Mouse (Mus musculus) erythroblast, embryonic 14.5 days (primary cell): ENCODE results near the gene 2810408A11Rik. TPM values are rescaled to one million over a fixed set of nuclear protein-coding genes. Genes with fewer than 3 reads are reported as not detected.

ENCODE experiments used
- H3K27me3 ChIP-seq: 2 replicates; pipeline ENCODE4 v1.6.1; 2012; ENCODE audit warnings: inconsistent platforms; ENCODE audit not compliant: control insufficient read depth
- H3K36me3 ChIP-seq: 2 replicates; pipeline ENCODE4 v1.6.1; 2012; ENCODE audit warnings: mild to moderate bottlenecking, inconsistent platforms; ENCODE audit not compliant: control insufficient read depth
- H3K4me1 ChIP-seq: 2 replicates; pipeline ENCODE4 v1.6.1; 2012; ENCODE audit warnings: inconsistent platforms; ENCODE audit not compliant: control insufficient read depth
- H3K4me3 ChIP-seq: replicated peaks from 2 replicates; pipeline ENCODE3; 2012; ENCODE audit warnings: moderate library complexity, mild to moderate bottlenecking, inconsistent platforms
- H3K9me3 ChIP-seq: 2 replicates; pipeline ENCODE4 v1.6.1; 2012; ENCODE audit warnings: low read length, inconsistent platforms, mixed read lengths; ENCODE audit not compliant: control insufficient read depth
- GATA1 ChIP-seq: IDR thresholded peaks from 2 replicates; pipeline ENCODE4 v1.6.1; 2012; ENCODE audit warnings: low read length, inconsistent platforms, mixed read lengths
- TAL1 ChIP-seq: IDR thresholded peaks from 3 replicates; pipeline ENCODE4 v1.6.1; 2012; ENCODE audit warnings: low read length, inconsistent platforms, mixed read lengths
- polyA plus RNA-seq: library from polyadenylated mRNA; stranded (reverse); fragments of >175 nt; gene quantifications from 2 replicates; pipeline ENCODE4 v1.2.3, GENCODE M21; 2012

2810408A11Rik gene
- polyA plus RNA-seq, 1 experiment = 0.14 TPM

DNA sequence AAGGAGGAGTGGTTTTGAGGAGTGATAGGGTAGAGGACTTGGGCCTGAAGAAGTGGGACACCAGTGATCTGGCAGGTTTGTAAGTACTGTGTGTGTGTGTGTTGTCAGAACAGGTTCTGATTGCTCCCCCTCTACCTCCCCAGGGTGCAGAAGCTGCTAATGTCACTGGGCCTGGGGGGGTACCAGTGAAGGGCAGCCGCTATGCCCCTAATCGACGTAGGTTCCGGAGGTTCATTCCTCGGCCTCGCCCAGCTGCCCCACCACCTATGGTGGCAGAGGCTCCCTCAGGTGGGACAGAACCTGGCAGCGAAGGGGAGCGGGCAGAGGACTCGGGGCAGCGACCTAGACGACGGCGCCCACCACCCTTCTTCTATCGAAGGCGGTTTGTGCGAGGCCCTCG lies 38.9 kb upstream of the 2810408A11Rik start:
- Histone ChIP-seq H3K27me3 (peaks cover 71% of the 10 kb centered on the region), H3K4me1 (peaks cover 78% of the 10 kb centered on the region), H3K36me3 (peaks cover 39% of the 10 kb centered on the region), H3K4me3 (no peak overlapping the region), H3K9me3 (peaks cover 17% of the 10 kb centered on the region)
- no peak for TF ChIP-seq TAL1

DNA sequence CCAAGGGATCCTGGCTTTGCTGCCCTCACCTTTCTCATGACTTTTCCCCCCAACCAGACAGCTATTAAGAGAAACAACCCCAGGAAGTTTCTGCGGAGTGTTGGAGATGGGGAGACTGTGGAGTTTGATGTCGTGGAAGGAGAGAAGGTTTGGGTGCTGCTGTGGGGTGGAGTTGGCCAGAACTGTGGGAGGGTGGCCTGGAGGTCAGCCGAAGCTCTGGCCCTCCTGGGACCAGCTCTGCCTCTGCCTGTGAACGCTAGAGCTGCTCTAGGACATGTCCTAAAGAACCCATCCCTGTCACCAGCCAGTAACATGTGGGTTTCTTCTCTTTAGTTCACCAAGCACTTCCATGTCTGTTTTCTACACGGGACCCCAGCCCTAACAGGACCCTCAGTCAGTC lies 38.4 kb upstream of the 2810408A11Rik start:
- TF ChIP-seq GATA1 (no peak), TAL1 (no peak)
- peaks cover 17% of the 10 kb centered on the region for H3K9me3 ChIP-seq
- H3K4me3 ChIP-seq = no peak overlapping the region
- H3K36me3 ChIP-seq = peaks cover 34% of the 10 kb centered on the region
- peaks cover 78% of the 10 kb centered on the region for H3K4me1 ChIP-seq
- H3K27me3 ChIP-seq = peaks cover 74% of the 10 kb centered on the region

DNA sequence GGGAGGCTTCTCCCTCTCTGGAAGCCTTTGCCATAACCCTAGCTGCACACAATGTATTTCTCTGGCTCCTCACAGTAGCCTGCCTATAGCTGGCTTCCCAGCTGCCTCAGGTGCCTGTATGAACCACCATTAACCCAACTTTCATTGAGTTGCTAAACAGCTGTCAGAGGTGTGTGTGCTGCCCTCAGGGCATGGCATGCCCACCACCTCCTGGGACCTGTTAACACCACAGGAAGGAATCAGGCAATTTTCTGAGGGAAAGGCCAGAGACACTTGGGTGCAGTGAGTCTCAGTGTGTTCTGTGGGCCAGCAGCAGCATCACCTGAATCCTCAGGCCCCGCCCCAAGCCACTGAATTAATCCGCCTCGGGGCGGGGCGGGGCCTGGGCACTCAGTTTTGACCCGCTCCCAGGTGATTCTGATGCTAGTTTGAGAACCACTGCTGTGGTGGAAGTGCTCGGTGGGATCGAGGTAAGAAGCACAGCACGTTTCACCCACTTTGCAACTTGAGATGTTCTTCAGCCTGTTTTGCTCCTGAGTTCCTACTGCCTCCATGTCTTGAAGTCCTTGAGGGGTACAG lies 37.7 kb upstream of the 2810408A11Rik start:
- no peak overlapping the region for H3K4me3 ChIP-seq

DNA sequence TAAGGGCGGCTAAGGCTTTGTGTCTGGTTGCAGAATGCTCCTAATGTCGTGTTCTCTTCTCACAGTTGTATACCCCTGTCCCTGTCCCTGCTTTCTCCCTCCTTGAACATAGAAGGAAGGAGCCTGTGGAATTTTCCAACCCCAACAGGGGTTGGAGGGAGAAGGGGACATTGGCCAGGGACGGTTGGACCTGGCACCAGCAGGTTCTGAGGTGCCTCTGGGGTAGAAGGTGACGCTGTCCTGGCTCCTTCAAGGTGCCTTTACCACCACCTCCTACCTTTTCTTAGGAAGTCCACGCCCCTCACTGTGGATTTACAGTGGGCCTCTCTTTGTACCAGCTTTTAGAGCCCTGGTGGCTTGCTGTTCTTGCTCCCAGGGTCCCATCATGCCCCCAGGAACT lies 37.0 kb upstream of the 2810408A11Rik start:
- H3K36me3 ChIP-seq = peaks cover 20% of the 10 kb centered on the region
- H3K9me3 ChIP-seq = peaks cover 17% of the 10 kb centered on the region
- peaks cover 72% of the 10 kb centered on the region for H3K27me3 ChIP-seq
- no peak for TF ChIP-seq GATA1
- no peak for TF ChIP-seq TAL1
- H3K4me3 ChIP-seq = no peak overlapping the region
- H3K4me1 ChIP-seq = peaks cover 70% of the 10 kb centered on the region

More for the DNA sequence above, 37.7 kb upstream of the 2810408A11Rik start:
- Histone ChIP-seq H3K9me3 (peaks cover 17% of the 10 kb centered on the region), H3K4me1 (peaks cover 77% of the 10 kb centered on the region), H3K27me3 (peaks cover 78% of the 10 kb centered on the region), H3K36me3 (peaks cover 27% of the 10 kb centered on the region)
- TF ChIP-seq TAL1 (no peak), GATA1 (no peak)

DNA sequence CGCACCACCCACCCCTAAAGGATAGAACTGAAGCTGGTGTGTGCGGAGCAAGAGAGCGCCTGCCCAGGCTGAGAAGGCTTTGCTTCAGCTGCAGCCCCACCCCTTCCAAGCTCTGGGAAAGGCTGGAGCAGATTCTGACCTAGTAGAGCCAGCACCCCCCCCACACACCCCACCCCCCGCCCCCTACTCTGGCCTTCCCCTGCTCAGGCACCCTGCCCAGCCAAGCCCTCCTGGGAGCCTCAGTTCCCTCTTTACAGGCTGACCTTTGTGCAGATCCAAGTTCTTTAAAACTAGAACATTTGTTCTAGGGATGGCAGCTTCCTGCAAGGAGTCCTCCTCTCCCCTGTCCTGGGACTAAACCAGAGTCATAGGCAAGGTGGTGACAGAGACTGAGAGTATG lies 36.6 kb upstream of the 2810408A11Rik start:
- peaks cover 17% of the 10 kb centered on the region for H3K9me3 ChIP-seq
- TF ChIP-seq GATA1 (no peak), TAL1 (no peak)
- peaks cover 66% of the 10 kb centered on the region for H3K4me1 ChIP-seq
- peaks cover 16% of the 10 kb centered on the region for H3K36me3 ChIP-seq
- no peak overlapping the region for H3K4me3 ChIP-seq
- H3K27me3 ChIP-seq = peaks cover 70% of the 10 kb centered on the region

DNA sequence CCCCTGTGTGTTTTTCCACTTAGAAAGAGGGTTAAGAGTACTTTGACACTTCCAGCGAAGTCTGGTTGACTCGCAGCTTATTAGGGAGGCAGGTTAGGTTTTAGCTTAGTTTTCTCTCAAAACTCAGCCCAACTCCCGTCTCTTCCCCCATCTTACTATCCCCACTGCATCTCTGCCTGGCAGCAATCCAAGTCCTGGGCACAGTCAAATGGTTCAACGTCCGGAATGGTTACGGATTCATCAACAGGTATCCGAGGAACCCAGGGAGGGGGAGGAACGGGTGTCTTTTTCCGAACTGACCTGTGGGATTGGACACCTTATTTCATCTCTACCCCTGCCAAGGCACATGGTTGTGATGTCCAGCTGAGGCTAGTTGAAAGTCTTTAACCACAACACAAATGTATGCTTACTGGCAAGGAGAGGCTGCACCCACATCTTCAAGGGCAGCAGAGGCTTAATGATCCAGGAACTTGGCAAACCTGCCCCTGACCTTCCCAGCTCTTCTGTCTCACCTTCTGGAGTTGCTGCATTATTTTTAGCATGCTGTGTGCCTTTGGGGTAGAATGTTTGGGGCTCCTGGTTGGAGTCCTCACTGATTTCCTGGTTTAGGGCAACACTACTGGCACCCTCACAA lies 36.0 kb upstream of the 2810408A11Rik start:
- H3K27me3 ChIP-seq = peaks cover 70% of the 10 kb centered on the region
- TF ChIP-seq GATA1 (no peak), TAL1 (no peak)
- peaks cover 64% of the 10 kb centered on the region for H3K4me1 ChIP-seq
- H3K9me3 ChIP-seq = peaks cover 17% of the 10 kb centered on the region
- no peak overlapping the region for H3K4me3 ChIP-seq
- peaks cover 10% of the 10 kb centered on the region for H3K36me3 ChIP-seq

DNA sequence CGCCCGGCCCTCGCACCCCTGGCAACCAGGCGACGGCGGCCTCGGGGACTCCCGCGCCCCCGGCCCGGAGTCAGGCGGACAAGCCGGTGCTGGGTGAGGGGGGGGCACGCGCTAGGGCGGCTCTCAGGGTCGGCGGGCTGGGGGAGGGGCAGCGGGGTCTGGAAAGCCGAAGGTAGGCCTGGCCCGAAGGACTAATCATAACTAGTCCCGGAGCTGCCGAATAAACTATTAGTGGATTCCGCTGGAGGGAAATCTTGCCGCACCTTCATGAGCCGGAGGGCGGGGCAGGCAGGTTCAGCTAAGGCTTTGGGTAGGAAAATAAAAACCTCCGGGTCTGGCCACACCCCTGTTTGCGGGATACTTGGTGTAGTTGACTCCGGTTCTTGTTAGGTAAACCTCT lies 35.4 kb upstream of the 2810408A11Rik start:
- TF ChIP-seq GATA1 (no peak), TAL1 (no peak)
- peaks cover 5% of the 10 kb centered on the region for H3K36me3 ChIP-seq
- H3K4me3 ChIP-seq = peak overlapping the region; percentile 63
- peaks cover 71% of the 10 kb centered on the region for H3K27me3 ChIP-seq
- peaks cover 61% of the 10 kb centered on the region for H3K4me1 ChIP-seq
- H3K9me3 ChIP-seq = peaks cover 17% of the 10 kb centered on the region

DNA sequence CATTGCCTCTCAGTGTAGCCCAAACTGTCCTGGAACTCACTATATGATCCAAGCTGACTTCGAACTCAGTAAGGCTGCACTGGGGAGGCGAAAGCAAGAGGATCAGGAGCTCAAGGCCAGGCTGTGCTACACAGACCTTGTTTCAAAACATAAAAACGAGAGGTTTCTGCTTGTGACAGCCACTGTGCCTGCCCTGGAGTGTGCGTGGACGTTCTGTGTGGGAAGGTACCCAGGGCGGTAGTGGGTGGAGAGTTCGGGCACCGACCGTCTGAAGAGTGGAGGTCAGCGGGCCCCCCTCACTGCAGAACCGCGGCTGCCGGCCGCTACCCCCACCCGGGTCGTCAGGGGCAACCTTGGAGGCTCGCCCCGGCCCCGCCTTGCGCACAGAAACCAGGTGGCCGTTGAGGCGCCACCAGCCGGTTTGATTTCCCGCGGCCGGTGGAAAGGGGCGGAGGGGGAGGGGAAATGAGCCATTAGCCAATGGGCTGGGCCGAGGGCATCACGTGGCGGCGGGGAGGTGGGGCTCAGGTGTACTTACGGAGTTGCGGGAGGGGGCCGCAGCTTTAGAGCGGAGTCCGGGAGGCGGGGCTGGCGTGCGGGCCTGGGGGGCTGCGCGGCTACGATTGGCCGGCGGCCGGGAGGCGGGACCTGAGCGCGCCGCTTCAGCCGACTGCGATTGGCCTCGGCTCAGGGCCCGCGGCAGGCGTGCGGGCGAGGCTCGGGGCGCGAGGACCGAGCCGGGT lies 34.5 kb upstream of the 2810408A11Rik start, which contains the start of gene Ybx2:
Gene Ybx2, plus strand, starts transcription at position 660 of the 743 bp plus-strand sequence.
- TF ChIP-seq GATA1 = no peak
- TF ChIP-seq TAL1 = no peak
- H3K27me3 ChIP-seq = peaks cover 68% of the 10 kb centered on the region
- H3K4me1 ChIP-seq = peaks cover 58% of the 10 kb centered on the region
- no peaks in the 10 kb centered on the region for H3K36me3 ChIP-seq
- peaks cover 17% of the 10 kb centered on the region for H3K9me3 ChIP-seq
- H3K4me3 ChIP-seq = peak within 1 kb of the TSS; percentile 63

DNA sequence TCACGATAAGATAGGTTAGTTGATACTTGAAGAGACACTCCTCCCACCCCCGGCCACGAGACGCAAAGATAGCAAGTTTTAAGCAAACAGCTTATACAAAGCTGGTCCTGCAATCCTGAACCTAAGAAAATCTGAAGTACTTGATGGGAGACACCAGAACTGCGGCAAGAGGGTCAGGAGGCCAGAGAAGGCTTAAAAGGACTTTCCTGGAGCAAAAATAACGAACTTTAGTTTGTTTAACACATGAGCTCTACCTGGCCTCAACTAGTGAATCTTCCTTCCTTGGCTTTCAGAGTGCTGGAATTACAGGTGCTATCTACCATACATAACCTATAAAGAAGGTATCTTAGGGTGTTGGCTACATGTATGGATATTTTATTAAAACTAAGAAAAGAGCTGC lies 33.9 kb upstream of the 2810408A11Rik start:
- Histone ChIP-seq H3K36me3 (no peaks in the 10 kb centered on the region), H3K4me1 (peaks cover 56% of the 10 kb centered on the region), H3K9me3 (peaks cover 17% of the 10 kb centered on the region), H3K4me3 (peak overlapping the region; percentile 47), H3K27me3 (peaks cover 62% of the 10 kb centered on the region)
- TF ChIP-seq TAL1 (no peak), GATA1 (no peak)
